Mouse (Mus musculus) heart, adult 2 months (tissue): ENCODE measurements around the gene Ina. TPM values are rescaled to one million over a fixed set of nuclear protein-coding genes. Genes with fewer than 3 reads are reported as not detected.
"Not testable (repeated sequence)": the region's sequence is repeated elsewhere in the genome, so short reads cannot be mapped to it uniquely, and the experiment has no call there.

Experiments
- DNase-seq, 2 experiments: peaks; one replicate each; pipeline ENCODE4 v3.0.0; 2021
- H3K27ac ChIP-seq: fragments of 200-600 bp; 2 replicates; pipeline ENCODE4 v1.8.1; 2022
- H3K27me3 ChIP-seq: fragments of 200-500 bp; 2 replicates; pipeline ENCODE4 v1.6.1; 2012; ENCODE audit warnings: mild to moderate bottlenecking, low read length, inconsistent platforms, mixed read lengths; ENCODE audit not compliant: control insufficient read depth, insufficient read depth
- H3K36me3 ChIP-seq: fragments of 200-500 bp; 2 replicates; pipeline ENCODE4 v1.6.1; 2012; ENCODE audit warnings: low read length, inconsistent platforms; ENCODE audit not compliant: control insufficient read depth, insufficient read depth
- H3K4me1 ChIP-seq: fragments of 200-500 bp; 2 replicates; pipeline ENCODE4 v1.6.1; 2011; ENCODE audit warnings: low read length; ENCODE audit not compliant: control insufficient read depth, insufficient read depth
- H3K4me3 ChIP-seq: fragments of 200-600 bp; 2 replicates; pipeline ENCODE4 v1.8.1; 2022
- H3K79me2 ChIP-seq: fragments of 200-500 bp; replicated peaks from 2 replicates; pipeline ENCODE4 v1.6.1; 2012; ENCODE audit warnings: mild to moderate bottlenecking, inconsistent platforms, low read length, moderate library complexity, mixed read lengths; ENCODE audit not compliant: control insufficient read depth, insufficient read depth
- H3K9ac ChIP-seq: fragments of 200-500 bp; 2 replicates; pipeline ENCODE4 v1.6.1; 2012; ENCODE audit warnings: low read depth, mild to moderate bottlenecking, control low read depth, inconsistent platforms, low read length, mixed read lengths
- CTCF ChIP-seq: fragments of 200-600 bp; IDR thresholded peaks from 2 replicates; pipeline ENCODE4 v1.8.1; 2022; ENCODE audit warnings: antibody characterized with exemption, mild to moderate bottlenecking, moderate library complexity
- EP300 ChIP-seq: fragments of 200-500 bp; IDR thresholded peaks from 2 replicates; pipeline ENCODE4 v1.6.1; 2011; ENCODE audit warnings: low read depth, low read length, control low read depth; ENCODE audit not compliant: insufficient read depth
- POLR2A ChIP-seq: fragments of 200-500 bp; IDR thresholded peaks from 2 replicates; pipeline ENCODE4 v1.6.1; 2011; ENCODE audit warnings: mild to moderate bottlenecking, low read depth, low read length, control low read depth; ENCODE audit not compliant: insufficient read depth
- WGBS: fragments of 180-500 bp; shearing (Covaris S2); methylation state at CpG from one replicate; pipeline ENCODE4 v1.1.7; 2018; 5-methylcytosine and 5-hydroxymethylcytosine counted together
- intact Hi-C: fragments of 180-260 bp; cut with DNase I; formaldehyde crosslinking; loops from one replicate; pipeline ENCODE4 v1.15.1; 2025
- polyA plus RNA-seq: library from polyadenylated mRNA; depleted of rRNA; stranded (reverse); fragments of >200 nt; gene quantifications from 2 replicates; pipeline ENCODE4 v1.2.3, GENCODE M21; 2012
- total RNA-seq, 2 experiments: library from RNA; stranded (reverse); gene quantifications; 2 replicates each; pipeline ENCODE4 v1.2.3; 2021

Ina gene
- total and polyA plus RNA-seq, 3 experiments: 0.04 to 0.11 TPM; not detected in 1

DNA sequence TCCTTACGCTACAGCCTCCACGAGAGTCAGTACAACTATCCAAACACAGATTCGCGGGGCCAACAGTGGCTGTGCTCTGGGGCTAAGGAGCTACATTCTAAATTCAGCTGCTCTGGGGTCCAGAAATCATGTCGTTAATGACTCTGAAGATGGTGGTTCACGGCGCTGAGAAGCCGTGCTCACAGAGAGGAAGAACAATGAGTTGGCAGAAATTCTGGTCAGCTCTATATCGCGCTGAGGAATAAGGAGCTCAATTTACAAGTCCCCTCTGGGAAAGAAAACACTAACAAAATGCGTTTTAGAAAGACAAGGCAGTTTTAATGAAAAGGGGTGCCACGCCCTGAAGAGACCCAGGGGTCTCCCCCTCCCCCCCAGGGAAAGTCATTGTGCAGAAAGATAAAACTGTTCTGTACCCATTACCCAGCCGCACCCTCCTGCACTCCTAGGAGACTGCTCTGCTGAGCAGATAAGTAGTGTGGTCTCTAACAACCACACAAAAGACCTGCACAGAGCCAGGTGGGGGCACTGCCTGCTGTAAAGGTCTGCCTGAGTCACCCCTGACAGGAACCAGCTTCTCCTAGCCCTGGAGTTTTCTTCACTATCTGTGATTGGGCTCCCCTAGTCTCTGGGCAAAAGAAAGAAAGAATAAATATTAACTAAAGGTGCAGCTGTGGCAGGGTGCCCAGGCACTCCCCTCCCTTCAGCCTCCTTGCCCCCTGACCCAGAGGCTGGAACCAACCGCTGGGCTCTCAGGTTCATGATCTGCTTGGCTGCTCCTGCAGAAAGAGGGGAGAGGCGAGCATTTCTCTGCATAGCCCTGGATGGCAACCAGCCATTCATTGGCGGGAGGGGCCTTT is 26.0 kb upstream of the Ina start:
- intact Hi-C loops: no loop called here
- H3K27me3 ChIP-seq: no peaks in the 10 kb centered on the region
- 69% methylated on average over 16 of the region's 16 CpGs for WGBS
- H3K9ac ChIP-seq: no peak overlapping the region
- H3K79me2 ChIP-seq: no peaks in the 10 kb centered on the region
- no peaks in the 10 kb centered on the region for H3K4me1 ChIP-seq
- TF ChIP-seq POLR2A (no peak), EP300 (no peak), CTCF (no peak)
- DNase-seq: no peak
- no peak overlapping the region for H3K4me3 ChIP-seq
- no peak overlapping the region for H3K27ac ChIP-seq
- no peaks in the 10 kb centered on the region for H3K36me3 ChIP-seq

DNA sequence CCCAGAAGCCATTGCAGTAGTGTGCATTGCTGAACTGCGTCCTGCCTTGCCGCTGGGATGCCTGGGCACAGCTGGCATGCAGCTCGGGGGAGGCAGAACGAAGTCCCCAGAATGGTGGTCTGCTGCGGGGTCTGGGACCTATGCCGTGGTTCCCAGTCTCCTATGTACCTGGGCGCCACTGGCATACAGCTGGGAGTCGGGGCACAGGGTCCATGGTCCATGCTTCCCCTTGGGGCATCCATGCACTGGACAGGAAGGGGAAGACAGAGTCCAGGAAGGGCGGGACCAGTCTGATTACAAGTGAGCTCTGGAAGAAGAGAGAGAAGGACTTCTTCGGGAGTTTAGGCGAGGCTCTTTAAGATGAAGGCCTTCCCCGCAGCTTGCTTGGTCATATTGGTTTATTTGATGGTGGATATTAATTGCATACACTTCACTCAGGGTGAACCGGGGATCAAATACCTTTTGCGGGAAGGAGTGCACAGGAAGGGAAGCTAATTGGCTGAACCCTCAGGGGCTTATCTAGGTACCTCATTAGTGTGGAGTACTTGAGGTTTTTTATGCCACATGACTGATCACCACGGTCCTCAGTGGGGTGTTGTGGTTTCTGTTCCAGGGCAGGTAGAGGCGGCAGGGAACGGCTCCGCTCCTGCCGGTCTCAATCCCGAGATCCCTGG is 24.9 kb upstream of the Ina start:
- intact Hi-C loops: loop anchor here (2.0 to 5.0 kb wide), 2 partner anchors 229 to 317 kb away; partner anchors contain the start of genes Cnnm2 and Cyp17a1
- 76% methylated on average over 20 of the region's 20 CpGs for WGBS

GRCm38 (mm10) chr19:46990153-46990518 is 24.4 kb upstream of the Ina start:
- Histone ChIP-seq H3K4me3 (no peak overlapping the region), H3K79me2 (no peaks in the 10 kb centered on the region), H3K36me3 (no peaks in the 10 kb centered on the region), H3K4me1 (no peaks in the 10 kb centered on the region), H3K9ac (no peak overlapping the region), H3K27ac (no peak overlapping the region), H3K27me3 (no peaks in the 10 kb centered on the region)
- 92% methylated on average over 3 of the region's 3 CpGs for WGBS
- TF ChIP-seq CTCF (no peak), EP300 (no peak), POLR2A (no peak)
- no peak for DNase-seq
- intact Hi-C loops: loop anchor here (2.0 to 5.0 kb wide), 2 partner anchors 229 to 318 kb away; partner anchors contain the start of genes Cnnm2 and Cyp17a1

More for the DNA sequence above, 24.9 kb upstream of the Ina start:
- no peaks in the 10 kb centered on the region for H3K27me3 ChIP-seq
- H3K4me3 ChIP-seq: no peak overlapping the region
- H3K4me1 ChIP-seq: no peaks in the 10 kb centered on the region
- H3K36me3 ChIP-seq: no peaks in the 10 kb centered on the region
- H3K27ac ChIP-seq: no peak overlapping the region
- no peak for DNase-seq
- no peaks in the 10 kb centered on the region for H3K79me2 ChIP-seq
- TF ChIP-seq POLR2A (no peak), CTCF (no peak), EP300 (no peak)
- H3K9ac ChIP-seq: no peak overlapping the region

- H3K4me3 ChIP-seq, H3K27ac ChIP-seq, H3K4me1 ChIP-seq, DNase-seq, H3K36me3 ChIP-seq, H3K9ac ChIP-seq, H3K79me2 ChIP-seq, H3K27me3 ChIP-seq: not testable (repeated sequence)
- intact Hi-C loops: loop anchor here (1.0 to 5.0 kb wide), 3 partner anchors 114 to 318 kb away; partner anchors contain the start of genes Cnnm2 and Cyp17a1
- WGBS: 69% methylated on average over 8 of the region's 8 CpGs
These were observed 23.9 kb upstream of the Ina start for GRCm38 (mm10) chr19:46990625-46991024.

DNA sequence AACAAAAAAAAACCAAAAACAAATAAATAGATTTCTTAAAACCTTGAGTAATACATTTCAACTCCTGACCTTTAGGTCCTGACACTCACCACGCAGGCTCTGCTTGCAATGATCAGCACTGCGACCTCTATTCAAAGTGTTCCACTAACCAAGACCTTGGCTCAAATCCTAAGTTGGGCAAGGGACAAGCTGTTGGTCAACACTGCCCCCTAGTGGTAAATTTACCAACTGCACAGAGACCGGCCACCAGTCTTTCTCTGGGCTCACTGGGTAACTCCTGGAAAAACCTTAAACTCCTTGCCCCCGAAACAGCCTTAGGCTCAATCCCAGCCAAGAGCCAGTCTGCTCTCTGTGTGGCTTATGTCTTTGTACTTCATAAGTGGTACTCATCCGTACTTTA is 23.4 kb upstream of the Ina start:
- no peak overlapping the region for H3K27ac ChIP-seq
- DNase-seq: peak; percentile 77 to 90
- no peaks in the 10 kb centered on the region for H3K27me3 ChIP-seq
- peak; percentile 87 for TF ChIP-seq EP300
- TF ChIP-seq POLR2A: no peak
- TF ChIP-seq CTCF: peak; percentile 97
- no peaks in the 10 kb centered on the region for H3K79me2 ChIP-seq
- intact Hi-C loops: loop anchor here (1.0 to 5.0 kb wide), 3 partner anchors 115 to 319 kb away; partner anchors contain the start of genes Cnnm2 and Cyp17a1
- no peak overlapping the region for H3K4me3 ChIP-seq
- no peak overlapping the region for H3K9ac ChIP-seq
- no peaks in the 10 kb centered on the region for H3K36me3 ChIP-seq
- WGBS: 4% methylated on average over 5 of the region's 5 CpGs
- no peaks in the 10 kb centered on the region for H3K4me1 ChIP-seq

DNA sequence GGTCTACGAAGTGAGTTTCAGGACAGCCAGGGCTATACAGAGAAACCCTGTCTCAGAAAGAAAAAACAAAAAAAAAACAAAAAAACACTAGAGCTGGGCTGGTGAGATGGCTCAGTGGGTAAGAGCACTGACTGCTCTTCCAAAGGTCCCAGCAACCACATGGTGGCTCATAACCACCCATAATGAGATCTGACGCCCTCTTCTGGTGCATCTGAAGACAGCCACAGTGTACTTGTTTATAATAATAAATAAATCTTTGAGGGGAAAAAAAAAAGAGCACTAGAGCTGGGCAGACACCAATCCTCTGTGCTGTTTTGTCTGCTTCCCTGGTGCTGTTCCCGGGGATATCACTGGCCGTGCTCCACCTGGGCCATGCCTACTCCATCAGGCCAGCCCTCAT is 22.2 kb upstream of the Ina start:
- H3K9ac ChIP-seq, H3K27me3 ChIP-seq, H3K4me1 ChIP-seq, H3K4me3 ChIP-seq, H3K36me3 ChIP-seq, H3K79me2 ChIP-seq, DNase-seq, H3K27ac ChIP-seq: not testable (repeated sequence)
- intact Hi-C loops: loop anchor here (5.0 kb wide), 1 partner anchor 320 kb away; the partner anchor contains the start of gene Cyp17a1
- 68% methylated on average over 4 of the region's 4 CpGs for WGBS
